ENCODE assay signal across 8 mouse cellular contexts in genomic region chr5:91139446-91139873, GRCm38 (mm10). TPM values are rescaled to one million over a fixed set of nuclear protein-coding genes. Genes with fewer than 3 reads are reported as not detected.
DNase-seq lines count a peak whose midpoint lies in the region; ATAC-seq and TF ChIP-seq lines count a peak whose summit lies in the region.

TSS of gene Areg (plus strand) at chr5:91139599.

- no peak within 1 kb of the TSS for H3K9ac ChIP-seq in liver, embryonic 16.5 days (ENCODE audit: low read depth, low read length)
- H3K9ac ChIP-seq in neural tube, embryonic 12.5 days: peak within 1 kb of the TSS; percentile 45

- DNase-seq in spleen, adult 2 months (ENCODE audit: low read depth in 1 of 2, low spot score in 2 of 2): peak in 1 of 2 experiments; percentile 13
- DNase-seq in spleen, postnatal 14 days (ENCODE audit: low spot score in 2 of 2): no peak
- peak; percentile 65 for DNase-seq in forebrain, embryonic 10.5 days (ENCODE audit: extremely low spot score, low spot score)
- DNase-seq in heart, postnatal 14 days: peak; percentile 50 to 65
- peak; percentile 45 to 76 for DNase-seq in kidney, postnatal 36 days
- peak; percentile 34 for DNase-seq in thymus, postnatal 0 days (ENCODE audit: low spot score)

- no peak for TF ChIP-seq POLR2A in spleen, adult 2 months (IDR thresholded peaks at IDR 0.05; ENCODE audit: low read depth, low read length)

- no peak for TF ChIP-seq CTCF in spleen, adult 2 months (IDR thresholded peaks at IDR 0.05; ENCODE audit: extremely low read depth, insufficient read depth, insufficient read length, insufficient replicate concordance)

- no peaks in the 10 kb centered on the region for H3K36me3 ChIP-seq in spleen, adult 2 months (ENCODE audit: control insufficient read depth, insufficient read depth, low read length)
- H3K36me3 ChIP-seq in forebrain, embryonic 10.5 days (replicated peaks): no peaks in the 10 kb centered on the region
- no peaks in the 10 kb centered on the region for H3K36me3 ChIP-seq in liver, embryonic 16.5 days (ENCODE audit: control insufficient read depth, insufficient read depth)
- H3K36me3 ChIP-seq in neural tube, embryonic 12.5 days: no peaks in the 10 kb centered on the region

- peaks cover 4% of the 10 kb centered on the region for H3K27me3 ChIP-seq in spleen, adult 2 months (ENCODE audit: control insufficient read depth, insufficient read depth, low read length)
- H3K27me3 ChIP-seq in forebrain, embryonic 10.5 days (ENCODE audit: poor library complexity, severe bottlenecking): peaks cover 44% of the 10 kb centered on the region
- H3K27me3 ChIP-seq in liver, embryonic 16.5 days (ENCODE audit: control insufficient read depth, insufficient read depth, low read depth, low read length): peaks cover 25% of the 10 kb centered on the region
- peaks cover 18% of the 10 kb centered on the region for H3K27me3 ChIP-seq in neural tube, embryonic 12.5 days (replicated peaks)

- 2% methylated on average over 43 of the region's 44 CpGs for WGBS in spleen, adult 2 months
- WGBS in forebrain, embryonic 10.5 days: under 1% methylated on average over 44 of the region's 44 CpGs
- WGBS in liver, embryonic 16.5 days (ENCODE audit: insufficient replicate concordance): under 1% methylated on average over 44 of the region's 44 CpGs
- WGBS in neural tube, embryonic 12.5 days: under 1% methylated on average over 44 of the region's 44 CpGs

- peaks cover 2% of the 10 kb centered on the region; the same call in 1 of the 2 replicates for H3K4me1 ChIP-seq in spleen, adult 2 months (ENCODE audit: control insufficient read depth, insufficient read depth, insufficient read length)
- H3K4me1 ChIP-seq in forebrain, embryonic 10.5 days: peaks cover 11% of the 10 kb centered on the region; the same call in 1 of the 2 replicates
- H3K4me1 ChIP-seq in liver, embryonic 16.5 days (ENCODE audit: control insufficient read depth, low read depth, low read length): no peaks in the 10 kb centered on the region
- H3K4me1 ChIP-seq in neural tube, embryonic 12.5 days: peaks cover 8% of the 10 kb centered on the region; the same call in 1 of the 2 replicates

- intact Hi-C loops in heart, postnatal 14 days (cut with DNase I): loop anchor here (5.0 kb wide), 1 partner anchor 168 kb away; no protein-coding TSS in a partner anchor

- H3K4me2 ChIP-seq in liver, embryonic 16.5 days (ENCODE audit: low read depth, low read length): peak within 1 kb of the TSS; percentile 62
- H3K4me2 ChIP-seq in neural tube, embryonic 12.5 days (replicated peaks): peak within 1 kb of the TSS; percentile 91

- H3K27ac ChIP-seq in spleen, adult 2 months (ENCODE audit: insufficient read depth, low read length): no peak within 1 kb of the TSS
- H3K27ac ChIP-seq in forebrain, embryonic 10.5 days: peak within 1 kb of the TSS; percentile 63
- H3K27ac ChIP-seq in liver, embryonic 16.5 days (ENCODE audit: low read length): no peak within 1 kb of the TSS
- H3K27ac ChIP-seq in neural tube, embryonic 12.5 days: no peak within 1 kb of the TSS

- peak within 1 kb of the TSS; percentile 15; the same call in 1 of the 2 replicates for H3K4me3 ChIP-seq in spleen, adult 2 months (ENCODE audit: extremely low read depth, insufficient read depth, insufficient read length)
- H3K4me3 ChIP-seq in forebrain, embryonic 10.5 days: peak within 1 kb of the TSS; percentile 67
- peak within 1 kb of the TSS; percentile 53 for H3K4me3 ChIP-seq in liver, embryonic 16.5 days (ENCODE audit: low read depth, low read length)
- peak within 1 kb of the TSS; percentile 59 for H3K4me3 ChIP-seq in neural tube, embryonic 12.5 days

- no peaks in the 10 kb centered on the region for H3K9me3 ChIP-seq in forebrain, embryonic 10.5 days
- H3K9me3 ChIP-seq in liver, embryonic 16.5 days (replicated peaks; ENCODE audit: control insufficient read depth, low read length): no peaks in the 10 kb centered on the region
- H3K9me3 ChIP-seq in neural tube, embryonic 12.5 days: no peaks in the 10 kb centered on the region

- ATAC-seq in liver, embryonic 16.5 days (ENCODE audit: low read depth): no peak
- ATAC-seq in neural tube, embryonic 12.5 days (ENCODE audit: low FRiP score, low read depth): peak; percentile 91

RNA-seq across cellular contexts. Expression of gene Areg, which starts in this region (rescaled TPM):
- not detected in 2 replicates for polyA plus RNA-seq in spleen, adult 2 months (2012; rRNA removed)
- not detected in 2 replicates for polyA plus RNA-seq in forebrain, embryonic 10.5 days (2016; fragmentation: Nextera tagmentation; extraction: Ambion mirVana)
- not detected for total RNA-seq in heart, postnatal 14 days (2021)
- not detected in 2 replicates for polyA plus RNA-seq in liver, embryonic 16.5 days (2015; fragmentation: Nextera tagmentation; extraction: Ambion mirVana)
- polyA plus RNA-seq in neural tube, embryonic 12.5 days (2016; fragmentation: Nextera tagmentation; extraction: Ambion mirVana): 0.47 and 0.50 TPM in 2 replicates
- polyA plus RNA-seq in thymus, postnatal 0 days (2015; fragmentation: Nextera tagmentation; extraction: Ambion mirVana): 0.62 TPM in 2 replicates

Comparison
In these comparisons a context has a peak if more than half of its experiments do, and no peak if none do; other contexts are left out.
1. Peak in DNase-seq, H3K4me3 ChIP-seq and H3K27ac ChIP-seq in forebrain, embryonic 10.5 days; RNA of the gene not detected or under 1 TPM.
2. Peak in DNase-seq in heart, postnatal 14 days; RNA of the gene not detected or under 1 TPM.
3. Peak in ATAC-seq, H3K4me3 ChIP-seq, H3K9ac ChIP-seq and H3K4me2 ChIP-seq in neural tube, embryonic 12.5 days; RNA of the gene not detected or under 1 TPM.
4. Peak in DNase-seq in thymus, postnatal 0 days; RNA of the gene not detected or under 1 TPM.
5. DNase-seq: peak in kidney, postnatal 36 days (2 of 2); none in spleen, postnatal 14 days (0 of 2).
6. H3K4me3 ChIP-seq: peak in every context shown above with its lines; median percentile 67 in forebrain, embryonic 10.5 days; 59 in neural tube, embryonic 12.5 days; 53 in liver, embryonic 16.5 days; 15 in spleen, adult 2 months.